Mouse (Mus musculus) myocyte (in vitro differentiated cells): ENCODE data around the gene Zbtb24. TPM values are rescaled to one million over a fixed set of nuclear protein-coding genes. Genes with fewer than 3 reads are reported as not detected.

Experiments used
- H3K27me3 ChIP-seq: one replicate; pipeline ENCODE4 v1.6.1; 2011; ENCODE audit not compliant: control insufficient read depth, insufficient read depth, insufficient read length
- H3K36me3 ChIP-seq: one replicate; pipeline ENCODE4 v1.6.1; 2011; ENCODE audit not compliant: control insufficient read depth, insufficient read depth
- H3K4me2 ChIP-seq: one replicate; pipeline ENCODE4 v1.6.1; 2011; ENCODE audit warnings: low read depth, control low read depth
- H3K4me3 ChIP-seq: one replicate; pipeline ENCODE4 v1.5.1; 2011; ENCODE audit warnings: mild to moderate bottlenecking, control low read depth, moderate library complexity
- H3K79me2 ChIP-seq: one replicate; pipeline ENCODE4 v1.6.1; 2011; ENCODE audit not compliant: control insufficient read depth, insufficient read depth
- H3ac ChIP-seq: one replicate; pipeline ENCODE4 v1.6.1; 2011; ENCODE audit not compliant: control insufficient read depth, insufficient read length
- CEBPB ChIP-seq: IDR thresholded peaks from 2 replicates; pipeline ENCODE4 v1.6.1; 2011; ENCODE audit warnings: mild to moderate bottlenecking, moderate library complexity; ENCODE audit not compliant: poor library complexity, insufficient read depth, severe bottlenecking
- E2F4 ChIP-seq: IDR thresholded peaks from one replicate; pipeline ENCODE4 v1.6.1; 2011; ENCODE audit warnings: mild to moderate bottlenecking, control low read depth, moderate library complexity; ENCODE audit not compliant: insufficient read depth
- MAX ChIP-seq: IDR thresholded peaks from one replicate; pipeline ENCODE4 v1.6.1; 2011; ENCODE audit warnings: low read depth, mild to moderate bottlenecking, control low read depth
- MYOD1 ChIP-seq, 3 experiments: IDR thresholded peaks; one replicate each; pipeline ENCODE4 v1.6.1; 2011; ENCODE audit warnings: control low read depth in 2 of 3, low read depth in 2 of 3, mild to moderate bottlenecking in 2 of 3, moderate library complexity in 1 of 3; ENCODE audit not compliant: insufficient read length in 2 of 3, control insufficient read depth in 1 of 3
- MYOG ChIP-seq, 3 experiments: IDR thresholded peaks; one replicate each; pipeline ENCODE4 v1.6.1; 2011; ENCODE audit warnings: control low read depth in 2 of 3, low read depth in 2 of 3, mild to moderate bottlenecking in 2 of 3; ENCODE audit not compliant: insufficient read length in 2 of 3, control insufficient read depth in 1 of 3, insufficient read depth in 1 of 3
- POLR2A ChIP-seq: IDR thresholded peaks from one replicate; pipeline ENCODE4 v1.6.1; 2011; ENCODE audit warnings: low read depth, mild to moderate bottlenecking, control low read depth, moderate library complexity; ENCODE audit not compliant: insufficient read length
- POLR2AphosphoS2 ChIP-seq: IDR thresholded peaks from one replicate; pipeline ENCODE4 v1.6.1; 2011; ENCODE audit warnings: low read depth, control low read depth; ENCODE audit not compliant: insufficient read length
- REST ChIP-seq: IDR thresholded peaks from one replicate; pipeline ENCODE4 v1.6.1; 2011; ENCODE audit warnings: mild to moderate bottlenecking, control low read depth, moderate library complexity; ENCODE audit not compliant: insufficient read depth, insufficient read length
- SRF ChIP-seq: IDR thresholded peaks from one replicate; pipeline ENCODE4 v1.6.1; 2011; ENCODE audit warnings: low read depth; ENCODE audit not compliant: control insufficient read depth, insufficient read length
- TCF12 ChIP-seq: IDR thresholded peaks from one replicate; pipeline ENCODE4 v1.6.1; 2011; ENCODE audit warnings: mild to moderate bottlenecking, control low read depth; ENCODE audit not compliant: poor library complexity, insufficient read depth, severe bottlenecking
- TCF3 ChIP-seq: IDR thresholded peaks from one replicate; pipeline ENCODE4 v1.6.1; 2011; ENCODE audit warnings: low read depth, control low read depth; ENCODE audit not compliant: insufficient read length
- USF1 ChIP-seq: IDR thresholded peaks from one replicate; pipeline ENCODE4 v1.6.1; 2011; ENCODE audit warnings: low read depth, mild to moderate bottlenecking, control low read depth, moderate library complexity
- polyA plus RNA-seq: library from polyadenylated mRNA; unstranded; fragments of >200 nt; fragmentation: generic; extraction: Trizol; gene quantifications from one replicate; pipeline ENCODE4 v1.2.1, GENCODE M21; 2012; ENCODE audit warnings: missing spikeins

Gene Zbtb24
- polyA plus RNA-seq, 1 experiment = 7.6 TPM

DNA sequence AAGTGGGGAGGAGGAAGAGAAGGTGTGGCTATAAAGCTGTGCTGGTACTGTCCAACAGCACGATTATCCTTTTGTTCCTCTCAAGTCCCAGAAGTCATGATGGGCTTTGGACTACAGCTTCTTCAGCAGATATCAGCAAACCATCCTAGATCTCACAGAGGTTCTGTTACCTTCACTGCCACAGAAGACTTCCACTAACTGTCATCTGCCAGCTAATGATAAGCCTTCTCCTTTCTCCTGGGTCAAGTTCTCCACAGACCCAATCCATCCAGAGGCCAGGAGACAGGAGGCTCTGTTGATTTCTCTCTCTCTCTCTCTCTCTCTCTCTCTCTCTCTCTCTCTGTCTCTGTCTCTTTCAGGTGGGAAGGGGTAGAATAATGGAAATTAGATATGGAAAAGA is 2.0 kb upstream of the Zbtb24 start:
- no peak overlapping the region for H3ac ChIP-seq
- H3K27me3 ChIP-seq = peaks cover 12% of the 10 kb centered on the region
- H3K4me2 ChIP-seq = no peak overlapping the region
- no peaks in the 10 kb centered on the region for H3K36me3 ChIP-seq
- H3K4me3 ChIP-seq = no peak overlapping the region
- TF ChIP-seq MYOG (IDR thresholded peaks at IDR 0.05; ENCODE audit: control insufficient read depth in 1 of 3, insufficient read depth in 1 of 3, insufficient read length in 2 of 3, low read depth in 2 of 3) (no peak), REST (no peak), TCF3 (no peak), SRF (no peak), CEBPB (no peak), MAX (no peak), MYOD1 (IDR thresholded peaks at IDR 0.05; ENCODE audit: control insufficient read depth in 1 of 3, insufficient read length in 2 of 3, low read depth in 2 of 3) (no peak), TCF12 (no peak), USF1 (no peak), POLR2A (no peak), POLR2AphosphoS2 (no peak), E2F4 (no peak)
- peaks cover 23% of the 10 kb centered on the region for H3K79me2 ChIP-seq

DNA sequence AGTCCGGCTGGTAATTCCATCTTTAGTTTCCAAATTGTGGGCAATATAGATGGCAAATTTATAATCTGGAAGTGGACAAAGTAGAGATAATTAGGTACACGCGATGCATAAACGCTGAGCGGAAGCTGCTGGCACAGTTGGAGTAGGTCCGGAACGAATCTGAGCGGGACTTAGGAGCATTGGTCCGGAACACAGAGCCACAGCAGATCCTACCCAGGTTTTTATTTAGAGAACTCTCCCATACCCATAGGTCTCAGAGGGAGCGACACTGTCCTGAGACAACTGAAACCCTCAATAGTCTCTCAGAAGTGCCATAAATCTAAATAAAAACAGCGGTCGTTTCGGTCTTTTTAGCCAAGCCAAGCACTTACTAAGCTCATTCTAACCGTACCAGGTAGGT is 499 bp upstream of the Zbtb24 start:
- Histone ChIP-seq H3ac (peak overlapping the region; percentile 38), H3K36me3 (no peaks in the 10 kb centered on the region), H3K4me2 (peak overlapping the region; percentile 100), H3K79me2 (peaks cover 23% of the 10 kb centered on the region), H3K4me3 (peak overlapping the region; percentile 78), H3K27me3 (peaks cover 12% of the 10 kb centered on the region)
- no peak for TF ChIP-seq E2F4
- no peak for TF ChIP-seq POLR2A
- no peak for TF ChIP-seq TCF3
- TF ChIP-seq POLR2AphosphoS2 = no peak
- TF ChIP-seq MYOD1 (IDR thresholded peaks at IDR 0.05; ENCODE audit: control insufficient read depth in 1 of 3, insufficient read length in 2 of 3, low read depth in 2 of 3) = no peak
- no peak for TF ChIP-seq CEBPB
- TF ChIP-seq USF1 = no peak

DNA sequence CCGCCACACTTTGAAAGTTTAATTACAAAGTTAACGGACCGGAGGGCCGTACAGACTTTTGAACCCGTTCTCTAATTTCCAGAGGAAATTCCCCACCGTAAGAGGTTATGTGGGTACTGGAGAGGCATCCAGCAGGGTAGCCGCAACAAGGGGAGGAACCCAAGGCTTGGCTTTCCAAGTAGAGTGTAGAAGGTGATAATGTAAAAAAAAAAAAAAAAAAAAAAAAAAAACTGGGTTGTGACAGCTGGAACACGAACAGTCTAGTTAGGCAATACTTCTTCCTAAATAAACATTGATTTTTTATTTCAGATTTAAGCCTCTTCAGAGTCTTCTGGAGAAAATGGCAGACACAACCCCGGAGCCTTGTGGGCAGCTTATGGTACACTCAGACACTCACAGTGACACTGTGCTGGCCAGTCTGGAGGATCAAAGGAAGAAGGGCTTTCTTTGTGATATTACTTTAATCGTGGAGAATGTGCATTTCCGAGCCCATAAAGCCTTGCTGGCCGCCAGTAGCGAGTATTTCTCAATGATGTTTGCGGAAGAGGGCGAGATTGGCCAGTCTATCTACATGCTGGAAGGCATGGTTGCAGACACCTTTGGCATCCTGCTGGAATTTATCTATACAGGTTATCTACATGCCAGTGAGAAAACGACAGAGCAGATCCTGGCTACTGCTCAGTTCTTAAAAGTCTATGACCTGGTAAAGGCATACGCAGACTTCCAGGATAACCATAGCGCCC is 768 bp downstream of the Zbtb24 start:
- TF ChIP-seq POLR2AphosphoS2 (no peak), MYOG (IDR thresholded peaks at IDR 0.05; ENCODE audit: control insufficient read depth in 1 of 3, insufficient read depth in 1 of 3, insufficient read length in 2 of 3, low read depth in 2 of 3) (no peak), TCF12 (no peak), MAX (no peak), MYOD1 (IDR thresholded peaks at IDR 0.05; ENCODE audit: control insufficient read depth in 1 of 3, insufficient read length in 2 of 3, low read depth in 2 of 3) (no peak), USF1 (no peak), E2F4 (no peak), CEBPB (no peak), REST (no peak), POLR2A (no peak), TCF3 (no peak)
- Histone ChIP-seq H3ac (peak overlapping the region; percentile 38), H3K4me3 (peak overlapping the region; percentile 78), H3K79me2 (peaks cover 23% of the 10 kb centered on the region), H3K27me3 (peaks cover 8% of the 10 kb centered on the region), H3K36me3 (peaks cover 5% of the 10 kb centered on the region), H3K4me2 (peak overlapping the region; percentile 81)

DNA sequence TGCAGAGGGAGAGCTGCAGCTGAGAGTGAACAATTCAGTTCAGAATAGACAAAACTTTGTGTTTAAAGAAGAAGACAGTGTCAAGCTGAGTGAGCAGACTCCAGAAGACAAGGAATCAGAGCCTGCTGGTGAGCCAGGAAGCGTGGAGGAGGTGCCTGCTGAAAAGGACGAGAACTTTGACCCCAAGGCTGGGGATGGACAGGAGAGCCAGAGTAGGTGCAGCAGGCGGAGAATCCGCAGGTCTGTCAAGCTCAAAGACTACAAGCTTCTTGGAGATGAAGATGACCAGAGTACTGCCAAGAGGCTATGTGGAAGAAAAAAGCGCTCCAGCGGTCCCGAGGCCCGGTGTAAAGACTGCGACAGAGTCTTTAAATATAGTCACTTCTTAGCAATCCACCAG is 1.5 kb downstream of the Zbtb24 start:
- Histone ChIP-seq H3K79me2 (peaks cover 23% of the 10 kb centered on the region), H3K36me3 (peaks cover 5% of the 10 kb centered on the region), H3K4me2 (no peak overlapping the region), H3K4me3 (peak overlapping the region; percentile 78), H3K27me3 (peaks cover 2% of the 10 kb centered on the region), H3ac (no peak overlapping the region)
- TF ChIP-seq MAX = no peak
- TF ChIP-seq MYOG (IDR thresholded peaks at IDR 0.05; ENCODE audit: control insufficient read depth in 1 of 3, insufficient read depth in 1 of 3, insufficient read length in 2 of 3, low read depth in 2 of 3) = no peak
- no peak for TF ChIP-seq TCF3
- no peak for TF ChIP-seq MYOD1 (IDR thresholded peaks at IDR 0.05; ENCODE audit: control insufficient read depth in 1 of 3, insufficient read length in 2 of 3, low read depth in 2 of 3)
- no peak for TF ChIP-seq E2F4
- TF ChIP-seq SRF = no peak
- no peak for TF ChIP-seq TCF12
- TF ChIP-seq USF1 = no peak
- TF ChIP-seq POLR2A = no peak
- no peak for TF ChIP-seq CEBPB
- no peak for TF ChIP-seq POLR2AphosphoS2
- no peak for TF ChIP-seq REST

DNA sequence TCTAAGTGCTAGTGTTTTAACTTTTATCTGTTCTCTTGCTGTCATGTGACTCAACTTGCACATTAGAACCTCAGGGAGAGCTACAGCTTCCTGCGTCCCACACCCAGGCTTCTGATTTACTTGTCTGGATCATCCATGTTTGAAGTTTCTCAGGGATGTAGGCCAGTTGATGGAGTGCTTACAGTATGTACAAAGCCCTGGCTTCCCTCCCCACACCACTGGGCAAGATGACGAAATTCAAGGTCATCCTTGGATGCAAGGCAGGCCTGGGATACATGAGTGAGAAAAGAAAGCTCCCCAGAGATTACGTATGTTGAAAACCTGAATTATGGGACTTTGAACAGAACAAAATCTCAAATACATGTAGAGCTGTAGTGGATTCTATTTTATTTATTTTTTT is 2.6 kb downstream of the Zbtb24 start:
- Histone ChIP-seq H3K36me3 (peaks cover 5% of the 10 kb centered on the region), H3K27me3 (no peaks in the 10 kb centered on the region), H3ac (no peak overlapping the region), H3K79me2 (peaks cover 23% of the 10 kb centered on the region), H3K4me3 (no peak overlapping the region), H3K4me2 (no peak overlapping the region)
- no peak for TF ChIP-seq TCF3
- TF ChIP-seq TCF12 = no peak
- peak; percentile 54; the same call in 1 of the 2 replicates for TF ChIP-seq CEBPB
